Mouse (Mus musculus) lung, adult 2 months (tissue): ENCODE data around the gene Smu1.

ENCODE experiments used
- CTCF ChIP-seq: fragments of 200-500 bp; IDR thresholded peaks from 2 replicates; pipeline ENCODE4 v1.5.1; 2011; ENCODE audit warnings: mild to moderate bottlenecking, low read length, control low read depth; ENCODE audit not compliant: insufficient read depth
- POLR2A ChIP-seq: fragments of 200-500 bp; IDR thresholded peaks from 2 replicates; pipeline ENCODE4 v1.6.1; 2011; ENCODE audit warnings: low read depth, mild to moderate bottlenecking, control low read depth, low read length, borderline replicate concordance; ENCODE audit errors: extremely low read depth

DNA sequence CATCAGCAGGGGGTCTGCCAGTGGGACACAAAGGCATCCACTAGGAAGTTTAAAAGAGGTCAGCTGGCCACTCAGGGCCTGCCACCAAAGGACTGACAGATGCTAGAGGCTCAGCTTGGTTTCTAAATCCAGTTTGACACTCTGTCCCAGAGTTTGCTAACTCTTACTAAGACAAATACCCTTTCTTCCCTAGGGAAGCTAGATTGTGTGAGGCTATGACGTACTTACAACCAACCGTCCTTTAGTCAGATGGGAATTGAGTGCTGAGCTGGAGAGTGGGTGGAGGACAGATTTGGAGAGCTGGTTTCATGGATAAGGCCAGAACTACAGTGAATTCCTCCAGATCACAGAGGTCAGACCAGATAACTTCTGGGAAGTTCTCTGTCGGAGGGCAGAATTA lies 43.1 kb upstream of the Smu1 start:
- TF ChIP-seq CTCF, result no peak
- TF ChIP-seq POLR2A, result no peak
